Mouse (Mus musculus) embryonic facial prominence, embryonic 14.5 days (tissue): ENCODE results near the gene Ninl. TPM values are rescaled to one million over a fixed set of nuclear protein-coding genes. Genes with fewer than 3 reads are reported as not detected.
"Not testable (repeated sequence)": the region's sequence is repeated elsewhere in the genome, so short reads cannot be mapped to it uniquely, and the experiment has no call there.

Experiments
- ATAC-seq: fragments of 200-750 bp; cut with Nextera tagmentation; 2 replicates; pipeline ENCODE4 v1.8.0; 2017; ENCODE audit warnings: low read depth, moderate number of reproducible peaks, moderate TSS enrichment
- DNase-seq: peaks from one replicate; pipeline ENCODE4 v3.0.0-alpha.2; 2015; ENCODE audit warnings: low spot score
- H3K27ac ChIP-seq: fragments of 300-500 bp; sonication (generic); replicated peaks from 2 replicates; pipeline ENCODE4 v1.5.1; 2014; ENCODE audit warnings: low read depth, mild to moderate bottlenecking, low read length, moderate library complexity
- H3K27me3 ChIP-seq: fragments of 300-500 bp; sonication (generic); replicated peaks from 2 replicates; pipeline ENCODE4 v1.6.1; 2014; ENCODE audit warnings: low read length; ENCODE audit not compliant: control insufficient read depth, insufficient read depth
- H3K36me3 ChIP-seq: fragments of 300-500 bp; sonication (generic); 2 replicates; pipeline ENCODE4 v1.6.1; 2014; ENCODE audit warnings: low read length, mixed read lengths; ENCODE audit not compliant: control insufficient read depth, insufficient read depth
- H3K4me1 ChIP-seq: fragments of 300-500 bp; sonication (generic); 2 replicates; pipeline ENCODE4 v1.6.1; 2014; ENCODE audit warnings: antibody characterized with exemption, low read length; ENCODE audit not compliant: control insufficient read depth, insufficient read depth
- H3K4me2 ChIP-seq: fragments of 300-500 bp; sonication (generic); 2 replicates; pipeline ENCODE4 v1.6.1; 2014; ENCODE audit warnings: low read depth, mild to moderate bottlenecking, low read length, moderate library complexity, mixed read lengths
- H3K4me3 ChIP-seq: fragments of 300-500 bp; sonication (generic); 2 replicates; pipeline ENCODE4 v1.5.1; 2014; ENCODE audit warnings: low read depth, mild to moderate bottlenecking, low read length
- H3K9ac ChIP-seq: fragments of 300-500 bp; sonication (generic); 2 replicates; pipeline ENCODE4 v1.6.1; 2014; ENCODE audit warnings: low read depth, mild to moderate bottlenecking, low read length, moderate library complexity, mixed read lengths
- H3K9me3 ChIP-seq: fragments of 300-500 bp; sonication (generic); 2 replicates; pipeline ENCODE4 v1.6.1; 2016; ENCODE audit warnings: low read length; ENCODE audit not compliant: control insufficient read depth
- WGBS: fragments of 180-500 bp; shearing (Covaris S2); extraction: QIAGEN DNeasy Blood & Tissue Kit; methylation state at CpG from one replicate; pipeline ENCODE4 v1.1.7; 2014; 5-methylcytosine and 5-hydroxymethylcytosine counted together
- polyA plus RNA-seq: library from polyadenylated mRNA; unstranded; fragments of >200 nt; fragmentation: Nextera tagmentation; extraction: Ambion mirVana; gene quantifications from 2 replicates; pipeline ENCODE4 v1.2.1, GENCODE M21; 2014

Gene Ninl
- polyA plus RNA-seq, 1 experiment from 2014 or later, result 6.1 TPM

GRCm38 (mm10) chr2:150915786-150916185, 123.4 kb downstream of the Ninl start:
- DNase-seq (no peak), ATAC-seq (no peak)
- Histone ChIP-seq H3K9me3 (no peaks in the 10 kb centered on the region), H3K4me2 (no peak overlapping the region), H3K9ac (no peak overlapping the region), H3K27ac (no peak overlapping the region), H3K27me3 (no peaks in the 10 kb centered on the region), H3K36me3 (peaks cover 33% of the 10 kb centered on the region), H3K4me1 (no peaks in the 10 kb centered on the region), H3K4me3 (no peak overlapping the region)
- WGBS, result 88% methylated on average over 5 of the region's 5 CpGs

DNA sequence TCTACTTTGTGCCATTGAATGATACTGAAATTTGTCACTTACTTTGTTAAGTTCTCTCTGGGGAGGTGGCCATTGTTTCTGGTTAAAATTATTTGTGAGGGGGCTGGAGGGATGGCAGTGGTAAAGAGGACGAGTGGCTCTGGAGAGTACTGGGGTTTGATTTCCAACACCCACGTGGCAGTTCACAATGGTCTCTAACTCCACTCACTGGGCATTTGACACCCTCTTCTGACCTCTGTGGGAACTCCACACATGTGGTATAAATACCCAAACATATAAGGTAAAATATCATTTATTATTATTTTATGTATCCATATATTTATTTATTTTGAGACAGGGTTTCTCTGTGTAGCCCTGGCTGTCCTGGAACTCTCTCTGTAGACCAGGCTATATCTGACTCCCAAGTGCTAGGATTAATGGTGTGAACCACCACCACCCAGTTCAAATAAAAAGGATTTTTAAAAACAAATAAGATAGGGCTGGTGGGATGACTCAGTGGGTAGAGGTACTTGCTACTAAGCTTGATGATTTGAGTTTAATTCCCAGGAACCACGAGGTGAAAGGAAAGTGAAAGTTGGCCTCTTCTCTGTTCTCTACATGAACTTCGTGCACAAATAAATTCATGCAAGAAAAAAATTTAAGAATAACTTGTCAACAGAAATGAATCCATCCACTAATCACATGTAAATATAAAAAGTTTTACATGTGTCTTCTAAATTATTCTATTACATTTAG, 124.2 kb downstream of the Ninl start:
- no peak overlapping the region for H3K27ac ChIP-seq
- peaks cover 29% of the 10 kb centered on the region for H3K36me3 ChIP-seq
- no peaks in the 10 kb centered on the region for H3K27me3 ChIP-seq
- no peaks in the 10 kb centered on the region for H3K4me1 ChIP-seq
- no peak overlapping the region for H3K9ac ChIP-seq
- no peak overlapping the region for H3K4me3 ChIP-seq
- DNase-seq (no peak), ATAC-seq (no peak)
- 82% methylated on average over 4 of the region's 4 CpGs for WGBS
- no peaks in the 10 kb centered on the region for H3K9me3 ChIP-seq
- no peak overlapping the region for H3K4me2 ChIP-seq

- ATAC-seq (no peak), DNase-seq (no peak)
- 33% methylated on average over 8 of the region's 10 CpGs for WGBS
- H3K27ac ChIP-seq, result peak overlapping the region; percentile 84
- H3K9ac ChIP-seq, result peak overlapping the region; percentile 75
- H3K36me3 ChIP-seq, result peaks cover 3% of the 10 kb centered on the region; the same call in 1 of the 2 replicates
- H3K27me3 ChIP-seq, result no peaks in the 10 kb centered on the region
- no peaks in the 10 kb centered on the region for H3K9me3 ChIP-seq
- H3K4me3 ChIP-seq, result peak overlapping the region; percentile 70
- peak overlapping the region; percentile 78 for H3K4me2 ChIP-seq
- H3K4me1 ChIP-seq, result no peaks in the 10 kb centered on the region
These were observed 128.8 kb downstream of the Ninl start for GRCm38 (mm10) chr2:150910295-150910881.

- Histone ChIP-seq H3K36me3 (no peaks in the 10 kb centered on the region; the same call in 1 of the 2 replicates), H3K9me3 (no peaks in the 10 kb centered on the region), H3K4me3 (peak overlapping the region; percentile 70), H3K4me2 (peak overlapping the region; percentile 78), H3K27ac (peak overlapping the region; percentile 84), H3K27me3 (no peaks in the 10 kb centered on the region), H3K4me1 (no peaks in the 10 kb centered on the region), H3K9ac (peak overlapping the region; percentile 75)
- ATAC-seq, result peak; percentile 93
- 0% methylated on average over 35 of the region's 35 CpGs for WGBS
- peak; percentile 98 for DNase-seq
These were observed 129.6 kb downstream of the Ninl start for GRCm38 (mm10) chr2:150909429-150910039.

DNA sequence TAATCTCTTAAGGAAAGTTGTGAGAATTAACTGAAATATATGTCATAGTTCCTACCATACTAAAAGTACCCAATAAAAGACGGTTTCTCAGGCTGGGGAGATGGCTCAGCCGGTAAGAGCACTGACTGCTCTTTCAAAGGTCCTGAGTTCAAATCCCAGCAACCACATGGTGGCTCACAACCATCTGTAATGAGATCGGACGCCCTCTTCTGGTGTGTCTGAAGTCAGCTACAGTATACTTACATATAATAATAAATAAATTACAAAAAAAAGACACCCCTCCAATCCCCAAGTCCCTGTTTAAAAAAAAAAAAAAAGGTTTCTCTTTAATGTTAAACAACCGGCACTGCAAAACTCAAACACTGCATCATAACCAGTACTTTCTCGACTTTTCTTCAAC, 130.3 kb downstream of the Ninl start:
- H3K9me3 ChIP-seq, DNase-seq, H3K27ac ChIP-seq, H3K9ac ChIP-seq, ATAC-seq, H3K27me3 ChIP-seq, H3K4me1 ChIP-seq, H3K36me3 ChIP-seq: not testable (repeated sequence)
- H3K4me3 ChIP-seq, result peak overlapping the region; percentile 70
- H3K4me2 ChIP-seq, result peak overlapping the region; percentile 78
- 43% methylated on average over 6 of the region's 6 CpGs for WGBS

DNA sequence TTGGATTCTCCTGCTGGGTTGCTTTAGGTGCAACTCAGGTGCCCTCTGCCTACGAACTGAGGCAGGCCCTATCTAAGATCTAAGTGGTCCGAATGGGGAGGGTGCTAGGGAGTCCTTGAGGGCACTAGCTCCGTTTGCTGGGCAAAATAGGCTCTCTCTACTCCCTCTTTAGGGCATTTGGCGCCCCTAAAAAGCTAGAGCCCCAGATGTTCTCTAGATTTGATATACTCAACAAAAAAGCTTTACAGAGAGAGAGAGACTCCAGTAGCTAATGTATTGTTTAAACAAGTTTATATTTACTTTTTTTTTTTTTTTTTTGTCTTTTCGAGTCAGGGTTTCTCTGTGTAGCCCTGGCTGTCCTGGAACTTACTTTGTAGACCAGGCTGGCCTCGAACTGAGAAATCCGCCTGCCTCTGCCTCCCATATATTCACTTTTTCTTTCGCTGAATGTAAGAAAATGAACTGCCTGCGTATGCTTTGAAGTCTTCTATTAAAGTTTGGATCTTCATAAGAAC, 134.2 kb downstream of the Ninl start, which contains the start of gene Gins1:
Gene Gins1, plus strand, starts transcription at position 465 of the 515 bp plus-strand sequence.
- peak within 1 kb of the TSS; percentile 82 for H3K4me2 ChIP-seq
- H3K4me1 ChIP-seq, result peaks cover 15% of the 10 kb centered on the region
- DNase-seq (no peak), ATAC-seq (no peak)
- H3K4me3 ChIP-seq, result peak within 1 kb of the TSS; percentile 84
- no peaks in the 10 kb centered on the region for H3K36me3 ChIP-seq
- WGBS, result 44% methylated on average over 9 of the region's 9 CpGs
- H3K9ac ChIP-seq, result peak within 1 kb of the TSS; percentile 87
- no peaks in the 10 kb centered on the region for H3K9me3 ChIP-seq
- H3K27ac ChIP-seq, result peak within 1 kb of the TSS; percentile 84
- H3K27me3 ChIP-seq, result no peaks in the 10 kb centered on the region

DNA sequence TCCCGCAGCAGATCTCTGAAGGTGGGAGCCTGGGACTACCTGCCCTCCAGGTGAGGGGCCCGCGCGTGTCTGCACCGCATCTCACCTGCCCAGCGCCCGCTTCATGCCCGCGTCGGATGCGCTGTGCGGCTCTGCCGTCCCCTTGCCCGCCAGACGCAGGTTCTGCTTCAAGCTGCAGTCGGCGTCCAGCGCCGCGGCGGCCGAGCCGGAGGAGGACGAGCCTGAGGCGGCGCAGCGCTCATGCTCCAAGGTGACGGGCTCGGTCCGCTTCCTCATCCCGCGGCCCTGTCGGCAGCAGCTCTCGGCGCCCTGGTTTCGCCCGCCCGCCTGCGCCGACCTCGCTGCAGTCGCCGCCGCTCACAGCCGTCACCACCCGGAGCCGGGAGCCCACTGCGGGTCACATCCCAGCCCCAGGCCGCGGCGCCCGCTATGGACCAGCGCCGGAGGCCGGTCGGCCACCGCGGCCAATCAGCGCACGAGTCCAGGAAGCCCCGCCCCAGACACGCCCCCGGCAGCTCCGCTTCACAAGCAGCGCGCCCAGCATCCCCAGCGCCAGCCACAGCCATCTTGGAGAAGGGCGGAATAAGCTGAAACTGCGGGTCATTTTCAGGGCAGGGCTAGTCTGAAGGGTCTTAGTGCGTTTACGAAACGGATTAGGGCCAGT, 134.8 kb downstream of the Ninl start, which contains the start of gene Abhd12:
Gene Abhd12, minus strand, starts transcription at position 470 of the 664 bp plus-strand sequence.
- ATAC-seq (peak; percentile 98), DNase-seq (peak; percentile 98)
- H3K27ac ChIP-seq, result peak within 1 kb of the TSS; percentile 84
- peak within 1 kb of the TSS; percentile 84 for H3K4me3 ChIP-seq
- no peaks in the 10 kb centered on the region for H3K27me3 ChIP-seq
- peak within 1 kb of the TSS; percentile 82 for H3K4me2 ChIP-seq
- H3K4me1 ChIP-seq, result peaks cover 15% of the 10 kb centered on the region
- no peaks in the 10 kb centered on the region for H3K36me3 ChIP-seq
- no peaks in the 10 kb centered on the region for H3K9me3 ChIP-seq
- peak within 1 kb of the TSS; percentile 87 for H3K9ac ChIP-seq
- 0% methylated on average over 38 of the region's 72 CpGs for WGBS

- Histone ChIP-seq H3K27ac (no peak overlapping the region), H3K4me3 (no peak overlapping the region), H3K9ac (no peak overlapping the region), H3K27me3 (no peaks in the 10 kb centered on the region), H3K36me3 (no peaks in the 10 kb centered on the region), H3K4me2 (no peak overlapping the region), H3K9me3 (no peaks in the 10 kb centered on the region), H3K4me1 (peaks cover 15% of the 10 kb centered on the region)
- no peak for DNase-seq
- no peak for ATAC-seq
- WGBS, result 84% methylated on average over 8 of the region's 8 CpGs
These were observed 136.8 kb downstream of the Ninl start for GRCm38 (mm10) chr2:150902347-150902746.
